ENCODE assay signal across 11 mouse cellular contexts in the genomic region with DNA sequence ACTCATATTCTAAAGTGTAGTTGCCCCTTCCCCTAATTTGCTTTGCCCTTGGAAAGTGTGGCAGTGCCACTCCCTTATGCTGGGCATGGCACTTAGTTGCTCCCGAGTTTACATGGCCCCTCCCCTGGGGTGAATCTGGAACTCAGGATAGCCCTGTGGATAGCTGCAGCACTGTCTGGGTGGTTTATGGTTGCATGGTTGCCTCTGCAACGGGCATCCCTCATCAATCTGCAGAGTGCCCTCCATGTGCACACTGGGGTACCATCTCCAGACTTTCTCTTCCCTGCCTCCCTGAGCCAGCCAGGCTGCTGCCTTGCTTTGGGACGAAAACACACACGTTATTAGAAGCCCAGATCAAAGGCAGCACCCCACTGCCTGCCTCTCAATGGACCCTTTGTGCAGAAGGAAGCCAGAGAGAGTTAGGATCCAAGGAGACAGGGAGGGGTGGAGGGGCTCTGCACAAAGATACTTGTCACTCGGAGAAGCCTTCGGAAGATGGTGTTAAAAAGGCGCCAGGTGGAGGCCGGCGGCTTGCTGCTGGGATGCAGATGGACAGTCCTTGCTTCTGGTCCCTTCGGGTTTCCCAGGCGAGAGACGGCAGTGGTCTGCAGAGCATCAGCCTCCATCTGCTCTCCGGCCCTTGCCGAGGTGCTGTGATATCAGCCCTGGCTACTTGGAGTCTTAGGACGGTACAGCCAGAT. TPM values are rescaled to one million over a fixed set of nuclear protein-coding genes. Genes with fewer than 3 reads are reported as not detected.
DNase-seq lines count a peak whose midpoint lies in the region; ATAC-seq and TF ChIP-seq lines count a peak whose summit lies in the region.
"Had no signal": no experiment of that assay in that cellular context is flagged by ENCODE, and none has a peak within 500 bp of the region (broad histone marks: within the 10 kb centered on the region; RNA-seq: fewer than 3 reads in every experiment).

No protein-coding gene starts in this region.

- H3K27me3 ChIP-seq in limb, embryonic 11.5 days (ENCODE audit: control insufficient read depth, insufficient read depth, low read length) = 0 out of 2 replicates have a peak, but pooled peaks cover 3% of the 10 kb centered on the region
- H3K27me3 ChIP-seq in limb, embryonic 10.5 days (ENCODE audit: low read depth, poor library complexity, severe bottlenecking) = peaks cover 37% of the 10 kb centered on the region
- H3K27me3 ChIP-seq in forebrain, embryonic 12.5 days = peaks cover 45% of the 10 kb centered on the region
- H3K27me3 ChIP-seq in intestine, postnatal 0 days (replicated peaks; ENCODE audit: control insufficient read depth, insufficient read depth, low read length) = peaks cover 6% of the 10 kb centered on the region; the same call in 1 of the 2 replicates

- H3K9me3 ChIP-seq in limb, embryonic 11.5 days (ENCODE audit: control insufficient read depth, low read length) = no peaks in the 10 kb centered on the region
- no peaks in the 10 kb centered on the region for H3K9me3 ChIP-seq in limb, embryonic 10.5 days (replicated peaks)
- no peaks in the 10 kb centered on the region for H3K9me3 ChIP-seq in forebrain, embryonic 12.5 days
- no peaks in the 10 kb centered on the region for H3K9me3 ChIP-seq in intestine, postnatal 0 days (ENCODE audit: control insufficient read depth)

- H3K27ac ChIP-seq in limb, embryonic 11.5 days (replicated peaks; ENCODE audit: low read depth, low read length) = no peak overlapping the region
- H3K27ac ChIP-seq in limb, embryonic 10.5 days = no peak overlapping the region
- peak overlapping the region; percentile 61 for H3K27ac ChIP-seq in forebrain, embryonic 12.5 days
- H3K27ac ChIP-seq in intestine, postnatal 0 days (ENCODE audit: low read depth, low read length) = no peak overlapping the region

- TF ChIP-seq CTCF in intestine, postnatal 0 days (IDR thresholded peaks at IDR 0.05; ENCODE audit: low read depth) = no peak

- H3K4me3 ChIP-seq in limb, embryonic 11.5 days (ENCODE audit: low read depth, low read length) = no peak overlapping the region
- H3K4me3 ChIP-seq in limb, embryonic 10.5 days = no peak overlapping the region
- no peak overlapping the region; the same call in 1 of the 2 replicates for H3K4me3 ChIP-seq in forebrain, embryonic 12.5 days (replicated peaks)
- H3K4me3 ChIP-seq in intestine, postnatal 0 days (ENCODE audit: low read depth, low read length) = no peak overlapping the region

- H3K4me2 ChIP-seq in limb, embryonic 11.5 days (ENCODE audit: low read depth, severe bottlenecking) = no peak overlapping the region
- H3K4me2 ChIP-seq in forebrain, embryonic 12.5 days = peak overlapping the region; percentile 36
- no peak overlapping the region for H3K4me2 ChIP-seq in intestine, postnatal 0 days (replicated peaks; ENCODE audit: low read depth)

- H3K9ac ChIP-seq in limb, embryonic 11.5 days (ENCODE audit: low read length) = 0 out of 2 replicates have a peak overlapping the region, but pooled peaks have one; percentile 32
- H3K9ac ChIP-seq in forebrain, embryonic 12.5 days = no peak overlapping the region
- no peak overlapping the region for H3K9ac ChIP-seq in intestine, postnatal 0 days (ENCODE audit: low read depth, low read length)

- DNase-seq in limb, embryonic 11.5 days (ENCODE audit: low spot score) = no peak
- DNase-seq in limb, embryonic 10.5 days (ENCODE audit: low spot score) = no peak
- peak; percentile 60 for DNase-seq in mesoderm, embryonic 11.5 days (ENCODE audit: low read depth, low spot score)
- DNase-seq in right cerebral cortex, postnatal 4 days = peak; percentile 20
- DNase-seq in ovary, adult 18-20 months (ENCODE audit: low spot score) = no peak
- DNase-seq in urinary bladder, postnatal 4 days (ENCODE audit: low spot score in 2 of 2) = no peak
- DNase-seq: heart, postnatal 4 days had no signal

- no peak for ATAC-seq in limb, embryonic 11.5 days (ENCODE audit: insufficient number of reproducible peaks, low FRiP score, low TSS enrichment, low read depth)
- ATAC-seq in forebrain, embryonic 12.5 days (ENCODE audit: low FRiP score) = peak; percentile 79
- ATAC-seq in intestine, postnatal 0 days = no peak
- ATAC-seq: activated CD4-positive, CD25-positive, alpha-beta regulatory T cell, adult 4 months; CD4-positive, CD25-positive, alpha-beta regulatory T cell, adult 4 months had no signal

- 7% methylated on average over 15 of the region's 15 CpGs for WGBS in limb, embryonic 11.5 days
- WGBS in limb, embryonic 10.5 days = 6% methylated on average over 15 of the region's 15 CpGs
- 1% methylated on average over 15 of the region's 15 CpGs for WGBS in forebrain, embryonic 12.5 days
- WGBS in intestine, postnatal 0 days = 21% methylated on average over 15 of the region's 15 CpGs

- H3K36me3 ChIP-seq in limb, embryonic 11.5 days (ENCODE audit: control insufficient read depth, insufficient read depth, low read length) = no peaks in the 10 kb centered on the region
- no peaks in the 10 kb centered on the region for H3K36me3 ChIP-seq in limb, embryonic 10.5 days
- no peaks in the 10 kb centered on the region for H3K36me3 ChIP-seq in forebrain, embryonic 12.5 days (replicated peaks)
- no peaks in the 10 kb centered on the region for H3K36me3 ChIP-seq in intestine, postnatal 0 days (ENCODE audit: control insufficient read depth, insufficient read depth)

- H3K4me1 ChIP-seq in limb, embryonic 11.5 days (ENCODE audit: control insufficient read depth, insufficient read depth, low read length) = peaks cover 7% of the 10 kb centered on the region; the same call in 1 of the 2 replicates
- peaks cover 11% of the 10 kb centered on the region for H3K4me1 ChIP-seq in limb, embryonic 10.5 days
- H3K4me1 ChIP-seq in forebrain, embryonic 12.5 days = peaks cover 24% of the 10 kb centered on the region
- no peaks in the 10 kb centered on the region for H3K4me1 ChIP-seq in intestine, postnatal 0 days (replicated peaks; ENCODE audit: control insufficient read depth, insufficient read depth, low read length)

RNA-seq across cellular contexts. Expression of a gene that starts 8.9 kb away (rescaled TPM):
- polyA plus RNA-seq in limb, embryonic 11.5 days (2014; fragmentation: Nextera tagmentation; extraction: Ambion mirVana) = 47.6 and 52.8 TPM in 2 replicates
- polyA plus RNA-seq in limb, embryonic 10.5 days (2016; fragmentation: Nextera tagmentation; extraction: Ambion mirVana) = 55.4 and 60.7 TPM in 2 replicates
- polyA plus RNA-seq in forebrain, embryonic 12.5 days (2016; fragmentation: Nextera tagmentation; extraction: Ambion mirVana) = 51.2 and 64.4 TPM in 2 replicates
- 24.5 and 26.2 TPM in 2 replicates for polyA plus RNA-seq in intestine, postnatal 0 days (2015; fragmentation: Nextera tagmentation; extraction: Ambion mirVana)
- polyA plus RNA-seq: activated CD4-positive, CD25-positive, alpha-beta regulatory T cell, adult 4 months; CD4-positive, CD25-positive, alpha-beta regulatory T cell, adult 4 months had no signal

Comparison
In these comparisons a context has a peak if more than half of its experiments do, and no peak if none do; other contexts are left out.
1. DNase-seq: peak in mesoderm, embryonic 11.5 days (single experiment) and right cerebral cortex, postnatal 4 days (single experiment); none in limb, embryonic 11.5 days (single experiment), limb, embryonic 10.5 days (single experiment), ovary, adult 18-20 months (single experiment) and urinary bladder, postnatal 4 days (0 of 2).